Mouse (Mus musculus) myocyte (in vitro differentiated cells): ENCODE data around the gene Tanc2. TPM values are rescaled to one million over a fixed set of nuclear protein-coding genes. Genes with fewer than 3 reads are reported as not detected.

Source experiments
- polyA plus RNA-seq: library from polyadenylated mRNA; unstranded; fragments of >200 nt; fragmentation: generic; extraction: Trizol; gene quantifications from one replicate; pipeline ENCODE4 v1.2.1, GENCODE M21; 2012; ENCODE audit warnings: missing spikeins

The Tanc2 gene
- polyA plus RNA-seq, 1 experiment, result 8.0 TPM

Other genes starting within 250 kb of the Tanc2 start
- gene March10, start 133.3 kb upstream of the Tanc2 start, polyA plus RNA-seq, result 0.13 TPM